Mouse (Mus musculus) ES-E14 (cell line): ENCODE measurements around the gene Prkra.

Source experiments
- CHD2 ChIP-seq: IDR thresholded peaks from 2 replicates; pipeline ENCODE4 v1.6.1; 2014; ENCODE audit warnings: mild to moderate bottlenecking, low read depth, low read length, inconsistent platforms
- HCFC1 ChIP-seq: IDR thresholded peaks from 2 replicates; pipeline ENCODE4 v1.6.1; 2012; ENCODE audit warnings: low read length, inconsistent platforms, borderline replicate concordance; ENCODE audit not compliant: insufficient read depth
- MAFK ChIP-seq: IDR thresholded peaks from 2 replicates; pipeline ENCODE4 v1.6.1; 2014; ENCODE audit warnings: mild to moderate bottlenecking, low read depth, low read length, inconsistent platforms; ENCODE audit not compliant: insufficient read depth
- ZC3H11A ChIP-seq: IDR thresholded peaks from 2 replicates; pipeline ENCODE4 v1.6.1; 2012; ENCODE audit warnings: low read depth, mild to moderate bottlenecking, inconsistent platforms, low read length, borderline replicate concordance
- ZNF384 ChIP-seq: IDR thresholded peaks from 2 replicates; pipeline ENCODE4 v1.6.1; 2012; ENCODE audit warnings: low read depth, low read length, inconsistent platforms

GRCm38 (mm10) chr2:76611996-76612395 is 35.8 kb downstream of the Prkra start:
- TF ChIP-seq CHD2 (no peak), ZC3H11A (no peak), MAFK (no peak), HCFC1 (no peak), ZNF384 (no peak)
